Mouse (Mus musculus): ENCODE measurements at regions not wholly inside any gene's neighbourhood (a gene's known extent, or its start where the extent isn't known, plus 50 kb on each side); places are given as distances from the start of the nearest gene placed in this dataset.
A peak's percentile ranks its signal among the peaks of the same experiment; 100 is the strongest.

DNA sequence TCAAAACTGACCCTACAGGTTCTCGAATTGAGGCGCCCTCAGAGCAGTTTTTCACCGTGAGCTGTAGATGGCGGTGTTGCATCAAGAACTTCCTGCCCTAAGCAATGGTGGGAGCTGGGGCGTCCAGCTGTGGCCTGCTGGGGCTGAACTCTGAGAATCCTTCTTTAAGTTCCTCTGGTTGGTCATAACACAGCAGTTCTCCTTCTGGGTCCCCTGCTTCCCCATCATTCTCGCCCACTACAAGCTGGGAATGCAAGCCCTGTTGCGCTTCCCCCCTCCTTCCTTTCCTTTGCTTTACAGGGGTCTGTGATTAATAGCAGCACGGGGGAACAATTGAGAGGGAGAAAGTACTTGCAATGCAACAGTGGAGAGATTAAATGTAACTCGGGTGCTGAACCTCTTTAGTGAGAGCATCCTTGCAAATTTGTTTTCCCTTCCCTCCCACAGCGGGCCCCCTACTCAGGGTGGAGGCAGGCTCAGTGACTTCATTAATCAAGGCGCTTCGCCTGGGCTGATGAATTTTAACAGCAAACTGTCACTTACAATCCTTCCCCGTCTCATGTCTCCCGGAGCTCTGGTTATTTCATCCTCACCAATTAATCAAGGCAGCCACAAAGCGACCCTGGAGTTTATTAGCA is 794.3 kb upstream of the Api5 start:
- DNase-seq (ENCODE audit: low spot score) = peak; percentile 88

DNA sequence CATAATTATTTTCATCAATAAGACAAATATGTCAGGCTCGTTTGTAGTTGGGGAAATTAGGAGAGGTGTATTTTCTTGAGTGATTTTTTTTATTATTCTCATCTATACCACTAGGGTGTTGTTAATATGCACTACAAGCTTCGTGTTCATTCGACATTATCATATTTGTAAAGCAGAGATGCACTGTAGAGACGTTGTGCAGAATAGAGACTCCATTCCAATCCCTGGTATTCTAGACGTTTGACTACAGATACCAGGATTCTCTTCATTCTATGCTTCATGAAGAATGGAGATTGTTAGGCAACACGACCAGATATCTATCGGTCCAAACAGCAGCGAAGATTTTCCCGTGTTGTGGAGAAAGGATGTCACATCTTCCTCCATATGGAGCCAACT is 793.8 kb upstream of the Api5 start:
- DNase-seq (ENCODE audit: low spot score) = no peak

DNA sequence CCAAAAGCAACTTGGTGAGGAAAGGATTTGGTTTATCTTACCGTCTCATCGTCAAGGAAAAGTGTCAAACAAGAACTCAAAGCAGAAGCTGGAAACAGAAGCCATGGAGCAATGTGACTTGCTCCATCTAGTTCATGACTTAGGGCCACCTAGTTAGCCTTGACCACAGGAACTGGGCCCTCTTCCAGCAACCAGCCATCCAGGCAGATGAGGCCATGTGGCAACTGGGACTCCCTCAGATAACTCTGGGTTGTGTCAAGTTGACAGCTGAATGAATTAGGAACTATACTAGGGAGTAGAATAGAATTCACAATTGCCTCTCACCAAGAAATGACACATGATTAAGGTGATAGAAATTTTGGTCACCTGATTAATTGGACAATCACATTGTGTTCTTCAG is 791.5 kb upstream of the Api5 start:
- DNase-seq (ENCODE audit: low spot score) = no peak

- peak; percentile 58 for DNase-seq (ENCODE audit: low spot score)
Measured at GRCm38 (mm10) chr2:95210216-95210941, 772.4 kb upstream of the Api5 start.

Measured in embryo, embryonic 10.5 days (tissue).